Mouse (Mus musculus): Measurements from ENCODE around the gene Plpp1.

DNA sequence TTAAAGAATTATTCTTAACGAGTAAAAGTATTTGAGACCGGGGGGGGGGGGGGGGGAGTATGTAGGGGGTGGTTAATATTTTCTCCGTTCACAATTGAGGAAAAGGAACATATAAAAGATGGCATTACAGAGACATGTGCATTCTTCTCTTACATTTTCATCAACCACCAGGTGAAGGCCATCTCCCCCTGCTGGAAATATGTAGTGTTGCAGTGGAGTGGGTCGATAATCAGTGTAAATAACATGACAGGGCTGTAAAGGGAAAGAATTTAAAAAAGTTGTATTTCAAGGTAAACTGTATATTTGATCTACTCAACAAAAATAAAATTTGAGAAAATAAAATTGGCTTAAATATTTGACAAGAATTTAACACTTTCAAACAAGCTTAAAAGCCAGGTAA is 109.1 kb downstream of the Plpp1 start:
- peak; percentile 38 to 77 (median 70) for TF ChIP-seq CTCF (IDR thresholded peaks at IDR 0.05 in 2 of 3, conservative IDR thresholded peaks at IDR 0.05 in 1 of 3; ENCODE audit: control insufficient read depth in 1 of 3, insufficient read depth in 1 of 3, low read depth in 2 of 3, low read length in 3 of 3, poor library complexity in 1 of 3, severe bottlenecking in 1 of 3)
- no peak for TF ChIP-seq ZMIZ1 (IDR thresholded peaks at IDR 0.05; ENCODE audit: low read depth, low read length)
- no peak for TF ChIP-seq POLR2A (IDR thresholded peaks at IDR 0.05; ENCODE audit: control insufficient read depth in 1 of 2, insufficient read depth in 1 of 2, low read depth in 1 of 2, low read length in 2 of 2, poor library complexity in 1 of 2)
- TF ChIP-seq CHD1 (IDR thresholded peaks at IDR 0.05; ENCODE audit: low read depth, low read length) = no peak
- TF ChIP-seq RAD21 (IDR thresholded peaks at IDR 0.05; ENCODE audit: low read depth, low read length) = peak; percentile 49
- no peak for TF ChIP-seq E2F4 (IDR thresholded peaks at IDR 0.05; ENCODE audit: borderline replicate concordance, low read depth, low read length)
- no peak for TF ChIP-seq NELFE (IDR thresholded peaks at IDR 0.05; ENCODE audit: low read depth, low read length)
- no peak for TF ChIP-seq EP300 (IDR thresholded peaks at IDR 0.05; ENCODE audit: low read depth in 1 of 2, low read length in 2 of 2)
- no peak for TF ChIP-seq UBTF (IDR thresholded peaks at IDR 0.05; ENCODE audit: borderline replicate concordance, insufficient read depth, low read depth, low read length)
- no peak for TF ChIP-seq MAFK (IDR thresholded peaks at IDR 0.05; ENCODE audit: borderline replicate concordance, low read depth, low read length)

All from MEL (cell line).